Mouse (Mus musculus) lung, embryonic 14.5 days (tissue): Measurements from ENCODE around the gene Mad2l1bp. TPM values are rescaled to one million over a fixed set of nuclear protein-coding genes. Genes with fewer than 3 reads are reported as not detected.

Experiments used
- ATAC-seq: fragments of 200-750 bp; cut with Nextera tagmentation; 2 replicates; pipeline ENCODE4 v1.8.0; 2017; ENCODE audit warnings: mild to moderate bottlenecking, moderate TSS enrichment, moderate library complexity; ENCODE audit not compliant: insufficient read depth
- DNase-seq: peaks from one replicate; pipeline ENCODE4 v3.0.0-alpha.2; 2015
- H3K27ac ChIP-seq: fragments of 300-500 bp; sonication (generic); 2 replicates; pipeline ENCODE4 v1.5.1; 2014; ENCODE audit warnings: low read depth, mild to moderate bottlenecking, moderate library complexity
- H3K27me3 ChIP-seq: fragments of 300-500 bp; sonication (generic); 2 replicates; pipeline ENCODE4 v1.6.1; 2014; ENCODE audit warnings: low read length, control low read depth; ENCODE audit not compliant: insufficient read depth
- H3K36me3 ChIP-seq: fragments of 300-500 bp; sonication (generic); 2 replicates; pipeline ENCODE4 v1.6.1; 2014; ENCODE audit warnings: control low read depth; ENCODE audit not compliant: insufficient read depth
- H3K4me1 ChIP-seq: fragments of 300-500 bp; sonication (generic); 2 replicates; pipeline ENCODE4 v1.6.1; 2014; ENCODE audit warnings: antibody characterized with exemption, control low read depth; ENCODE audit not compliant: insufficient read depth
- H3K4me2 ChIP-seq: fragments of 300-500 bp; sonication (generic); 2 replicates; pipeline ENCODE4 v1.6.1; 2014; ENCODE audit warnings: mild to moderate bottlenecking
- H3K4me3 ChIP-seq: fragments of 300-500 bp; sonication (generic); 2 replicates; pipeline ENCODE4 v1.5.1; 2014; ENCODE audit warnings: low read depth, low read length
- H3K9ac ChIP-seq: fragments of 300-500 bp; sonication (generic); 2 replicates; pipeline ENCODE4 v1.6.1; 2014
- H3K9me3 ChIP-seq: fragments of 300-500 bp; sonication (generic); 2 replicates; pipeline ENCODE4 v1.6.1; 2016; ENCODE audit warnings: low read depth, low read length, control low read depth
- CTCF ChIP-seq: IDR thresholded peaks from 2 replicates; pipeline ENCODE4 v1.5.1; 2016; ENCODE audit warnings: antibody characterized with exemption, low read depth
- WGBS: fragments of 180-500 bp; shearing (Covaris S2); extraction: QIAGEN DNeasy Blood & Tissue Kit; methylation state at CpG from one replicate; pipeline ENCODE4 v1.1.7; 2014; 5-methylcytosine and 5-hydroxymethylcytosine counted together
- polyA plus RNA-seq: library from polyadenylated mRNA; unstranded; fragments of >200 nt; fragmentation: Nextera tagmentation; extraction: Ambion mirVana; gene quantifications from 2 replicates; pipeline ENCODE4 v1.2.1, GENCODE M21; 2014

The Mad2l1bp gene
- polyA plus RNA-seq, 1 experiment from 2014 or later: 41.3 TPM

GRCm38 (mm10) chr17:46157131-46157530 is 3.8 kb upstream of the Mad2l1bp start:
- no peak for TF ChIP-seq CTCF
- H3K36me3 ChIP-seq: no peaks in the 10 kb centered on the region
- no peak overlapping the region for H3K4me2 ChIP-seq
- H3K4me3 ChIP-seq: no peak overlapping the region
- no peak overlapping the region for H3K9ac ChIP-seq
- no peak overlapping the region for H3K27ac ChIP-seq
- no peak for DNase-seq
- no peak for ATAC-seq
- peaks cover 5% of the 10 kb centered on the region; the same call in 1 of the 2 replicates for H3K4me1 ChIP-seq
- 86% methylated on average over 8 of the region's 8 CpGs for WGBS
- H3K9me3 ChIP-seq: no peaks in the 10 kb centered on the region
- H3K27me3 ChIP-seq: no peaks in the 10 kb centered on the region

- DNase-seq (no peak), ATAC-seq (no peak)
- peaks cover under 1% of the 10 kb centered on the region; the same call in 1 of the 2 replicates for H3K4me1 ChIP-seq
- TF ChIP-seq CTCF: no peak
- WGBS: 71% methylated on average over 5 of the region's 5 CpGs
- no peak overlapping the region for H3K9ac ChIP-seq
- H3K4me2 ChIP-seq: no peak overlapping the region
- no peak overlapping the region for H3K27ac ChIP-seq
- H3K36me3 ChIP-seq: peaks cover under 1% of the 10 kb centered on the region; the same call in 1 of the 2 replicates
- H3K4me3 ChIP-seq: no peak overlapping the region
- no peaks in the 10 kb centered on the region for H3K27me3 ChIP-seq
- no peaks in the 10 kb centered on the region for H3K9me3 ChIP-seq
Measured at GRCm38 (mm10) chr17:46156680-46157079, 3.3 kb upstream of the Mad2l1bp start.

- Histone ChIP-seq H3K4me1 (no peaks in the 10 kb centered on the region), H3K36me3 (peaks cover 10% of the 10 kb centered on the region), H3K4me2 (no peak overlapping the region; the same call in 1 of the 2 replicates), H3K4me3 (no peak overlapping the region), H3K27me3 (no peaks in the 10 kb centered on the region), H3K9ac (no peak overlapping the region), H3K27ac (0 out of 2 replicates have a peak overlapping the region, but pooled peaks have one; percentile 32), H3K9me3 (no peaks in the 10 kb centered on the region)
- TF ChIP-seq CTCF: no peak
- 88% methylated on average over 3 of the region's 3 CpGs for WGBS
- ATAC-seq (no peak), DNase-seq (no peak)
Measured at GRCm38 (mm10) chr17:46154336-46154735, 983 bp upstream of the Mad2l1bp start.

GRCm38 (mm10) chr17:46143578-46144423 is 9.6 kb downstream of the Mad2l1bp start, which contains the start of gene Rsph9:
Rsph9 (minus strand) TSS chr17:46144216.
- no peak for TF ChIP-seq CTCF
- Histone ChIP-seq H3K27ac (peak within 1 kb of the TSS; percentile 40; the same call in 1 of the 2 replicates), H3K27me3 (no peaks in the 10 kb centered on the region), H3K9me3 (no peaks in the 10 kb centered on the region), H3K4me1 (peaks cover 2% of the 10 kb centered on the region; the same call in 1 of the 2 replicates), H3K4me2 (peak within 1 kb of the TSS; percentile 88), H3K4me3 (peak within 1 kb of the TSS; percentile 48), H3K9ac (peak within 1 kb of the TSS; percentile 42), H3K36me3 (peaks cover 34% of the 10 kb centered on the region)
- 5% methylated on average over 37 of the region's 37 CpGs for WGBS
- ATAC-seq (peak; percentile 98), DNase-seq (peak; percentile 94)

- no peaks in the 10 kb centered on the region for H3K27me3 ChIP-seq
- no peak overlapping the region for H3K4me3 ChIP-seq
- DNase-seq: no peak
- peaks cover 2% of the 10 kb centered on the region; the same call in 1 of the 2 replicates for H3K4me1 ChIP-seq
- no peak overlapping the region for H3K27ac ChIP-seq
- H3K9me3 ChIP-seq: no peaks in the 10 kb centered on the region
- no peak overlapping the region for H3K4me2 ChIP-seq
- no peak for TF ChIP-seq CTCF
- ATAC-seq: no peak
- H3K36me3 ChIP-seq: no peaks in the 10 kb centered on the region
- WGBS: 86% methylated on average over 3 of the region's 3 CpGs
- H3K9ac ChIP-seq: no peak overlapping the region
Measured at GRCm38 (mm10) chr17:46139872-46140271, 13.5 kb downstream of the Mad2l1bp start.

- no peak for ATAC-seq
- WGBS: 54% methylated on average over 8 of the region's 8 CpGs
- no peaks in the 10 kb centered on the region for H3K27me3 ChIP-seq
Measured at GRCm38 (mm10) chr17:46138563-46139236, 14.7 kb downstream of the Mad2l1bp start.

GRCm38 (mm10) chr17:46132862-46133261 is 20.5 kb downstream of the Mad2l1bp start:
- Histone ChIP-seq H3K4me2 (no peak overlapping the region), H3K9ac (no peak overlapping the region), H3K27ac (no peak overlapping the region), H3K4me1 (no peaks in the 10 kb centered on the region), H3K36me3 (peaks cover 24% of the 10 kb centered on the region), H3K4me3 (no peak overlapping the region), H3K9me3 (no peaks in the 10 kb centered on the region), H3K27me3 (no peaks in the 10 kb centered on the region)
- WGBS: 45% methylated on average over 8 of the region's 8 CpGs
- no peak for TF ChIP-seq CTCF
- DNase-seq: no peak
- no peak for ATAC-seq

More at GRCm38 (mm10) chr17:46138563-46139236, 14.7 kb downstream of the Mad2l1bp start:
- H3K27ac ChIP-seq: no peak overlapping the region
- no peaks in the 10 kb centered on the region; the same call in 1 of the 2 replicates for H3K4me1 ChIP-seq
- H3K36me3 ChIP-seq: no peaks in the 10 kb centered on the region
- H3K9ac ChIP-seq: no peak overlapping the region
- peak; percentile 41 for DNase-seq
- TF ChIP-seq CTCF: no peak
- H3K4me3 ChIP-seq: no peak overlapping the region
- no peaks in the 10 kb centered on the region for H3K9me3 ChIP-seq
- no peak overlapping the region for H3K4me2 ChIP-seq
